Comparison of ENCODE assay signal across 15 mouse cellular contexts in genomic region chr7:100400899-100401539, GRCm38 (mm10).
"Had no signal": no experiment of that assay in that cellular context is flagged by ENCODE, and none has a peak within 500 bp of the region (broad histone marks: within the 10 kb centered on the region; RNA-seq: fewer than 3 reads in every experiment).

No protein-coding gene starts in this region.

- ATAC-seq: liver, embryonic 12.5 days; midbrain, embryonic 16.5 days had no signal

- H3K4me1 ChIP-seq: limb, embryonic 10.5 days; limb, embryonic 13.5 days; liver, embryonic 12.5 days; liver, embryonic 15.5 days; midbrain, embryonic 12.5 days had no signal

- H3K4me2 ChIP-seq: limb, embryonic 13.5 days; liver, embryonic 12.5 days; liver, embryonic 15.5 days; midbrain, embryonic 12.5 days; neural tube, embryonic 13.5 days had no signal

- H3K27me3 ChIP-seq: limb, embryonic 13.5 days; liver, embryonic 12.5 days; liver, embryonic 15.5 days; midbrain, embryonic 12.5 days; neural tube, embryonic 13.5 days had no signal

- H3K9me3 ChIP-seq: limb, embryonic 10.5 days; limb, embryonic 13.5 days; liver, embryonic 12.5 days; liver, embryonic 15.5 days; midbrain, embryonic 12.5 days; neural tube, embryonic 13.5 days had no signal

- H3K27ac ChIP-seq: kidney, postnatal 0 days; limb, embryonic 10.5 days; limb, embryonic 13.5 days; liver, embryonic 12.5 days; liver, embryonic 15.5 days; midbrain, embryonic 12.5 days; neural tube, embryonic 13.5 days; stomach, postnatal 0 days had no signal

- H3K4me3 ChIP-seq: limb, embryonic 10.5 days; limb, embryonic 13.5 days; liver, embryonic 12.5 days; liver, embryonic 15.5 days; midbrain, embryonic 12.5 days; myocyte; neural tube, embryonic 13.5 days had no signal

- DNase-seq: liver; lung, adult 2 months; lung, postnatal 14 days; lung, postnatal 4 days; thymus, postnatal 25 days had no signal

- H3K9ac ChIP-seq: limb, embryonic 13.5 days; liver, embryonic 12.5 days; liver, embryonic 15.5 days; midbrain, embryonic 12.5 days; neural tube, embryonic 13.5 days had no signal
